Mouse (Mus musculus): ENCODE measurements around the gene Wdr45.

Gene Wdr45

DNA sequence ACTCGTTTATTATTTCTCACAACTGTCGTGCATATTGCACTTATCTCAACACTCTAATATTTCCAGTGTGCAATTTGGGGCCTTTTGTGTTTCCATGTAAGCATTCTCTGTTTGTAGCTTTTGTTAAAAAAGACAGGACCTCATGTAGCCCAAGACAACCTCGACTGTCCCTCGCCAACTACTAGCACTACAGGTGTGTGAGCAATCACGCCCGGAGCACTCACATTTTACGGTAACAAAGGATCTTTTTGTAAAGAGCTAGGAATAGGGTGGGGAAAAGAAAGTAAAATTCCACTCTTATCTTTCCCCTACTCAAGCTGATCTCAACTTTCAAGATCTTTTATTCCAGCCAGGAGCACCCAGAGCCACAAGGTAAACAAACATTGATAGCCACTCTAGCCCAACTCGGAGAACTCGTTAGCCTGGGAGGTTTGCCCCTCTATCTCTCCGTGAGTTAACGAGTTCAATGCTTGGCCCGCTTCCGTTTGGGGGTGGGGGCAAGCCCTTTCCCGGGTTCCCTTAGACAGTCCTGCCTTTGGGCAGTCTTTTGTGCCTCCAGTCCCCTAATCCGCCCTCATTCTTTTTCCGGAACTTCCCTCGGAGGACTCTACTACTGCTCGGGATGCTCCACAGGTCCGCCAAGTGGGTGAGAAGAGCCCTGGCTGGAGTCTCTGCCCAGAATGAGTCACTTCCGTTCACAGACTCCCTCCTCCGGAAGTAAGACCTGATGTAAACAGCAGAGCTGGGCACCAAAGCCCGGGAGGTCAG, 7.6 kb downstream of the Wdr45 start, which contains the start of gene Gm45208:
Gene Gm45208 (plus strand): TSS at position 732 of the 768 bp plus-strand sequence.
- DNase-seq: peak; percentile 70

DNA sequence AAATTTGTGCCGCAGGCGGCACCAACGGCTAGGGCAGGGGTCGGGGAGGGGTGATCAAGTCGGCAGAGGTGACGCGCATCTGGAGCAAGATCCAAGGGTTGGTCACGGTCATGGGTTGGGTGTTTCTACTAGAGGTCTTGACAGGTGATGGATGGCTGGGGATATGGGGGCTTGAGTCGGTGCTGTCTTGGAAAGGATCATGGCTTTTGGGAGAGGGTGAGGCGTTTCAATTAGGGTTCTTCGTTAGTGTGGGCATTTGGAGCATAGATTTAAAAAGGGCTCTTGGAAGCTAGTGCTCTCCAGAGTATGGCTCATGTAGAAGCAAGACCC, 8.1 kb downstream of the Wdr45 start:
- DNase-seq: no peak

DNA sequence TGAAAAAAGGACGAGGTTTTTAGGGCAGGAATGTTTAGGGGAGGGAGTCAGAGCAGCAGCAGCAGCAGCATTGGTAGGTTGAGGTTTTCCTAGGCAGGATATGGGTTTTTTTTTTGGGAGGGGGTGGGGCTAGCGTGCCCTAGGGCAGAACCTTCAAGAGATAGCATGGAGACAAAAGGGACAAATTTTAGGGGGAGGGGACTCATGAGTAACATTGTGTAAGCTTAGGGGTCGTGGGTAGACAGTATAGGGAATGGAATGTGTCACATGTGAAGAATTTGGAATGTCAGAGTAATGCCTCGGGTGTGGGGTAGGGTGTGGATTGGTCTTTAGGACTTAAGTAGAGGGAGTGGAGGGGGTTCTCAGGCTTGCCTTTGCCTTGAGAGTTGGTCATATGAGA, 8.6 kb downstream of the Wdr45 start:
- no peak for DNase-seq

DNA sequence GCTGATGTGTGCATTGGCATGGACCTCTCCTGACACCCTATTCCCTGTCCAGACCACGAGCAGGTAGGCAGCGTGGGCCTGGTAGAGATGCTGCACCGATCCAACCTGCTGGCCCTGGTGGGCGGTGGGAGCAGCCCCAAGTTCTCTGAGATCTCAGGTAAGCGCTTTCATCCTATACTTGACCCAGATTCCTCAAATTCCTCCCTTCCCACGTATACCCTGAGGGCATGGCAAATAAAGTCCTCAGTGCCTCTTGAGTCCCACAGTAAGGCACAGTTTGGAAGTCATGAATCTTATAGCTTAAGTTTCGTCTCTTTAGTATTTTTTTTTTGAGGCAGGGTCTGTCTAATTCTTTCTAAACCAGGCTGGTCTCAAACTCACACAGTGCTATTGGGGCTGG, 10.0 kb downstream of the Wdr45 start:
- DNase-seq: no peak

DNA sequence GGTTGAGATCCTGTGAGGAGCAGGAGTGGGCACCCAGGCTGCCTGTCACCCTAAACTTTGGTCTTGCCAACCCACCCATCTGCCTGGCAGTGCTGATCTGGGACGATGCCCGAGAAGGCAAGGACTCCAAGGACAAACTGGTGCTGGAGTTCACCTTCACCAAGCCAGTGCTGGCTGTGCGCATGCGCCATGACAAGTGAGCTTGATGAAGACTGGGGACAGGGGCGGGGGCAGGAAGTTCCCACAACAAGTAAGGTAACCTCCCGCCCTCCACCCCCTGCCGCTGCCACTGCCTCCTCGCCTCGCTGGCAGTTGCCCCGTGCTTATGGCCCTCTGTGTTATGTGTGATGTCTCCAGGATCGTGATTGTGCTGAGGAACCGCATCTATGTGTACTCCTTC, 11.7 kb downstream of the Wdr45 start:
- DNase-seq: no peak

DNA sequence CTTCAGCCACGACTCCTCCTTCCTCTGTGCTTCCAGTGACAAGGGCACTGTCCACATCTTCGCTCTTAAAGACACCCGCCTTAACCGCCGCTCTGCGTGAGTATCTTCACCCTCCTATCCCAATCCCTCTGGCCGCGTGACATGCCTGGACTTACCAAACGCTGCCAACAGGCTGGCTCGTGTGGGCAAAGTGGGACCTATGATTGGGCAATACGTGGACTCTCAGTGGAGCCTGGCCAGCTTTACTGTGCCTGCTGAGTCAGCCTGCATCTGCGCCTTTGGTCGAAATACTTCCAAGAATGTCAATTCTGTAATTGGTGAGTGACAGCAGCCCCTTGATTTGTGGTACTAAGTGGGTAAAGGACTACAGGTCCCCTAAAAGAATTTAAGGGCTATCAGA, 13.0 kb downstream of the Wdr45 start:
- no peak for DNase-seq

DNA sequence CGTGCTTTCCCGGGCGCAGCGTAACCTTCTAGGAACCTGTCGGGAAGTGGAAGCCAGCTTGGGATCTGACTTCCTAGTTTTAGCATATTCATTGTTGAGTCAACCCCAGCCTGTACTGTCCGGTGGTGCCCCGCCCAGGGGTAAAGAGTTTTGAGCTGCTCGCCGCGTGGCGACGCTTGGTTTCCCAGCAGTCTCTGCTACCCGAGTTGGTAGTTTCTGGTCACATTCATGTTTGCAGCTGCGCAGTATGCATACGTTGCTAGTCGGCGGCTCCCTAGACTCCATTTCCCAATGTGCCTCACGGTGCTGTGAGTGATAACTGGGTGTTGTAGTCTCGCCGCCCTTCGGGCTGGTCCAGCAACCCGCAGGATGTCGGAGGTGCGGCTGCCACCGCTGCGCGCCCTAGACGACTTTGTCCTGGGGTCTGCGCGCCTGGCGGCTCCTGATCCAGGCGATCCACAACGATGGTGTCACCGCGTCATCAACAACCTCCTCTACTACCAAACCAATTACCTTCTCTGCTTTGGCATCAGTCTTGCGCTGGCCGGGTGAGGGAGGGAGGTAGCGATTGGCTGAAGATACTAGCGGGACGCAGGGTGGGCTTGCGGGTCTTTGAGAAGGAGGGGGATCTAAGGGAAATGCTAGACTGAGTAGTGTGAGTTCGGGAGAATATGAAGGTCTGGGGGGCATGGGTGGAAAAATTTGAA, 14.2 kb downstream of the Wdr45 start, which contains the start of gene Praf2:
Gene Praf2 (plus strand): TSS at position 225 of the 707 bp plus-strand sequence.
- peak; percentile 72 for DNase-seq

DNA sequence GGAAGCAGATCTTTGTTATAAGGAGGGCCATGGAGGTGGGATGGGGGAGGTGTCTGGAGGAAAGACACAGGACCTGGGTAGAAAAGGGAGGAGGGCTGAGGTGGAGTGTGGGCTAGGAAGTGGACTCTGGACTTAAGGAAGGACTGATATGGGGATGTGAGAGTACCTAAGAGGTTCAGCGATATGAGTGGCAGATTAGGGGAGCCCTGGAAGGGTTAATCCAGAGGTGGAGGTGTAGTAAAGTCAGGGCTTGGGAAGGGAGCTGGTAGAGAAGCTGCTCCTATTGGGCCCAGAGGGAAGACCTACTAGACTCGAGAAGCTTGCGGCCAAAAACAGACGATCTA, 14.8 kb downstream of the Wdr45 start:
- no peak for DNase-seq

DNA sequence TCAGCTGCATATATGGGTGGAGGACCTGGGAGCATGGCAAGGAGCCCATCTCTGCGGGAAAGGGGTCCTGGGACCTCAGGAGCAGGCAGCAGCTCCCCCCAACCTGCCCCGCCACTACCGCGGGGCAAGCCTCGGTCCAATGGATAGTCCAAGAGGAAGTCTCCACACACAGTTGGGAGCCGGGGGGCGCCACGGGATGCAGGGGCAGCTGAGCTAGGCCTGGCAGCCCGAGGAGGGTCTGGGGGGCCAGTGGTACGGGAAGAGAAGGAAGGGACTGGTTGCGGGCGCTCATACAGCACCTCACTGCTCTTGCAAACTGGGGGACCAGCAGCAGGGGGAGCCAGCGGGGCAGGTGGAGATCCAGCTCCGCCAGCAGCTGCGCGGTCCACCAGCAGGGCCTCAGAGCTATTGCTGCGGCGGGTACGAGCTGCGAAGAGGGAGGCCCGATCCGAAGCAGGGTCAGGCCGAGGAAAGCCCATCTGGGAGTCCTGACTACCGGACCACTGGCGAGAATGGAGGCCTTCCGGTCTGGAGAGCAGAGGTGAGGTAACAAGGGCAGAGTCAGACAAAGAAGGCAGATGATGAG, 19.5 kb downstream of the Wdr45 start:
- peak; percentile 80 for DNase-seq

DNA sequence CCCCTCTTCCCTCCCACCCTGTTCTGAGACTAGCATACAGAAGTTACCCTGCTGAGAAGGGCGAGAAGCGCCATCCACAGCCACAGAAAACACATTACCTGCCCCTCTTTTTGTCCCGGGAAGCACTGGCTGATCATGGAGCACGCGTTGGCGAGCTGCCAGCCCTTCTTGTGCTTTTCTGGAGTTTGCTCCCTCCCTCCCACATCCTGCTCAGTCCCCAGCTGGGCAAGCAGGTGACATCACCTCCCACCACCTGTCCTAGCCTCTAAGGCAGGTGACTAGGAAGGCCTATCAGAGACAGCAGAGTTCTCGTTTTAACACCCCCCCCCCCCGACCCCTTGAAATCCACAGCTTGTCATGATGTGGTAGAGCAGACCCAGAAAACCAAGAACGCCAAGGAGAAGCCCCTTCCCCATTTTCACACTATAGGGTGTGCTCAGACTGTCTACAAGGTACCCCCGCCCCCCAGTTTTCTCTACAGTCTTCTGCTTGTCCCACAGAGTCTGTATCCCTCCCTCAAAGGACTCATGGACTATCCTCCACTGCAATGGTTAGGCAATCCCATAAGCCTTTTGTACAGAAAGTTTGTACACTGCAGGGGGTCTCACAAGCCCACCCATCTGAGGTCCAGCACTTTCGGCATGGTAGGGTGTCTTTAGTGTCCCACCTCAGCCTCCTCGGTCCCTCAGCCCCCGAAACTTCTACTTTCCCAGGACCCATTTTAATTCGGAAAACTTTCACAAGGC, 25.4 kb downstream of the Wdr45 start:
- DNase-seq: peak; percentile 51

DNA sequence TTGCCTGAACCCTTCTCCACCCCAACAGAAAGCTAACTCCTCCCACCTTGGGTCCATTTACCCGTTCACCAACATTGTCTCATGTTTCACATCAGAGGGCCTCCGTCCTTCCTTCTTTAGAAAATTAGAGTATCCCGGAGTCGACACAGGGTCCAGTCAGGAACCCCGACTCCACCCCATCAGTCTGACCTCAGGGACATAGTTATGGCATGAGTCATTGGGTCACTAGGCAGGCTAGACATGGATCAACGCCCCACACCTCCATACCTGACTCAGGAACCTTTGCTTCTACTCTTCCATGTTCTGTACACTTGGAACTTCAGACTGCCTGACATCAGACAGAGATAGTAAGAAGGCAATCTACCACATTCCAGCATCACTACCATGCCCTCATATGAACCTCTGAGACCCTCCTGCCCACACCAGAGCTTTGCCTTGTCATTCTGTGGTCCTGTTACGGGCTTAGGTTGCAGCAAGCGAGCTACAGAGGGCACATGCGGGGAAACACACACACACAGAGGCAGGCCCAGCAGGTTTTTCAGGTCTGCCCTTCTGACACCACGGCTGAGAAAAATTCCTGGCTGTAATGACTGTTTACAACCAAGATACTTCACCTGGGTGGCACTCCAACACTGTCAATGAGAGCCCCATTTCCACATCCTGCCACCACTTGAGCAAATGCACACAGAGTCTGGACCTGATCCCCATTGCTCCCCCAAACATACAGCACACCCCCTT, 26.1 kb downstream of the Wdr45 start:
- peak; percentile 34 for DNase-seq

DNA sequence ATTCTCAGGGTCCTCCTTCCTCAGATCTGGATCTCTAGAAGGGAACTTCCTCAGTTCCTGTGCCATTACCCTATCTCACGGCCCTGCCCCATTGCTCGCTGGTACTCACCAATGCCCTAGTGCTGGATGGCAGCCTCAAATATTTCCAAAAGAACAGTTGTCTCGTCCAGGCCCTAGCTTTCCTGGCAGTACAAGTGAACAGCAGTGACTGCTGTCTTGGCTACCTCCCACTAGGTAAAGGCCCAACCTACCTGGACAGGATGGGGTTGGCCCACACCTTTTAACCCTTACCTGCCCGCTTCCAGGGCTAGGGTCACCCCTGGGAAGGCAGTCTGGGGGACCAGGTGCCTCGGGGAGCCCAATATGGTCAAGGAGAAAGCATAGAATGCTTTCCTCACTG, 27.0 kb downstream of the Wdr45 start:
- DNase-seq: peak; percentile 20

DNA sequence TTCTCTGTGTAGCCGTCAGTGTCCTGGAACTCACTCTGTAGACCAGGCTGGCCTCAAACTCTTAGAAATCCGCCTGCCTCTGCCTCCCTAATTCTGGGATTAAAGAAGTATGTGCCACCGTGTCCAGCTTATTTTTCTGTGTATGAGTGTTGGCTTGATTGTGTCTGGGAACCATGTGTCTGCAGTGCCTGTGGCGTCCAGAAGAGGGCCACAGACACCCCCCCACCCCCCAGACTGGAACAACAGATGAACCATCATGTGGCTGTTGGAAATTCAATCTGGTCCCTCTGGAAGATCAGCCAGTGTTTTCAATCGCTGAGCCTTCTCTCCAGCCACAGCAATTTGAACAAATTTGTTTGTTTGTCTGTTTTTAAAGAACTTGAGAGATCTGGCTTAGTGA, 29.3 kb downstream of the Wdr45 start:
- no peak for DNase-seq

DNA sequence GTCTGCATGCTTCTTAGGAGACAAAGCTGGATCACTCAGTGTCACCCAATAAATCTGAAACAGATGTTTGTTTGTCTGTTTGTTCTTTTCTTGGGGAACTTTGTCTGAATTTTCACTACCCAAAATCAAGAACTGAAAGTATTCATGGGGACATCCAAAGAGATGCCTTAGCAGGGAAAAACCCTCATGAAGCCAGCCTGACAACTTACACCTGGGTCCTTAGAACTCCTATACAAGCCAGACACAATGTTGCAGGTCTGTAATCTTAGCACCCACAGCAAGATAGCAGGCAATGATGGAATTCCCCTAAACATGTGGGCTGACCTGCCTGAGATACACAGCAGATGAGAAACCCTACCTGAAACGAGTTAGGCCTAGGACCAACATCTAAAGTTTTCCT, 30.8 kb downstream of the Wdr45 start:
- DNase-seq: no peak

DNA sequence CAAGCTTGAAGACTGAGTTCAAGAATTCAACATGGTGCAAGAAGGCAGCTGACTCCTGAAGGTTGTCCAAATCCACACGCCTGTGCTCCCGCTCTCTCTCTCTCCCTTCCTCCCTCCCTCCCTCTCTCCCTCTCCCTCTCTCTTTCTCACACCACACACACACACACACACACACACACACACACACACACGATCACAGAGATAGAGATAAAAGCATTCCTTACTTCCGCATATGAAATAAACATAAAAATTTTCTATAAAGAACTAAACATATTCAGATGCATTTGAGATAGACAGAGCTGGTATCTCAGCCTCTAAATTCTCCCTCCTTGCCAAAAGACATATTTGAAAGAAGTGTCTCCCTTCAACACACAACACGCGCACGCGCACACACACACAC, 31.3 kb downstream of the Wdr45 start:
- DNase-seq: no peak

DNA sequence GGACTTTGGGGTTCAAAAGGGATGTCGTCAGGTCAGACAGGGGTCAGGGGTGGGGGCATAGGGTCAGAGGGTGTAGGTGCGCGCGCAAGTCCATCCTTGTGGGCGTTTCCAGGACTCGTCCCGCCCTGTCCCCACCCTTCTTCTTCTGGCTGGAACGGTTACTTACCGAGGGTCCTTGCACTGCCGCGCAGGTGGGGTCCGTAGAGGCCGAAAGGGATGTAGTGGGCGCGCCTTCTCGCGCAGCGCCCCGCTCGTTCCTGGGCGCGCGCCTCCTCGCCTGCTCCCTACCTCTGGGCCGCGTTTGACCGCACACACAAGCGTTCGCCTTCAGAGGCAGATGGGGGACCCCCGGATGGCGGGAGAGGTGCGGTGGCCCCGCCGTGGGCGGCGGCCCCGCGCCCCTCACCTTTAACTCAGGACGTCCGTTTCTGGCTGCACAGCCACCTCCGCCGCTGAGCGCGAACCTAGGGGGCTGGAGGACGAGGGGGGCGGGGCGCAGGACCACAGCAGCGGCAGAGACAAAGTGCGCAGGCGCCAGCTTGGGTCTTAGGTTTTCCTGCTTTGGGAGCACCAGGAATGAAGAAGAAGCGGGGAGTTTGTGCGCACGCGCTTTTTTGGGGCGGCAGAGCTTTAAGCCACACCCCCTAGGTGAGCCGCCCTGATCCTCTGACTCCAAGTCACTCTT, 36.4 kb downstream of the Wdr45 start, which contains the start of gene Ccdc120:
Gene Ccdc120 (minus strand): TSS at position 474 of the 685 bp plus-strand sequence.
- DNase-seq: peak; percentile 66

DNA sequence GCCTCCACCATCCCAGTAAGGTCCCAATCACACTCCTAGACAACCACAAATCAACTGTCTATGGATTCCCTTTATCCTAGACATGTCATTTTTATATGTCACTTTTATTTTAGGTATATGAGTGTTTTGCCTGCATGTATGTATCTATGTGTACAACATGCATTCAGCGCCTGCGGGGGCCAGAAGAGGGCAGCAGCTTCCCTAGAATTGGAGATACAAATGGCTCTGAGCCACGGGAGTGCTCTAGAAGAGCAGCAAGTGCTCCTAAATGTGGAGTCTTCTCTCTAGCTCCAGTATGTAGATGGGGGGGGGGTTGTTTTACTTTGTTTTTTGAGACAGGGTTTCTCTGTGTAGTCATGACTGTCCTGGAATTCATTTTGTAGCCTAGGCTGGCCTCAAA, 39.5 kb downstream of the Wdr45 start:
- peak; percentile 41 for DNase-seq

DNA sequence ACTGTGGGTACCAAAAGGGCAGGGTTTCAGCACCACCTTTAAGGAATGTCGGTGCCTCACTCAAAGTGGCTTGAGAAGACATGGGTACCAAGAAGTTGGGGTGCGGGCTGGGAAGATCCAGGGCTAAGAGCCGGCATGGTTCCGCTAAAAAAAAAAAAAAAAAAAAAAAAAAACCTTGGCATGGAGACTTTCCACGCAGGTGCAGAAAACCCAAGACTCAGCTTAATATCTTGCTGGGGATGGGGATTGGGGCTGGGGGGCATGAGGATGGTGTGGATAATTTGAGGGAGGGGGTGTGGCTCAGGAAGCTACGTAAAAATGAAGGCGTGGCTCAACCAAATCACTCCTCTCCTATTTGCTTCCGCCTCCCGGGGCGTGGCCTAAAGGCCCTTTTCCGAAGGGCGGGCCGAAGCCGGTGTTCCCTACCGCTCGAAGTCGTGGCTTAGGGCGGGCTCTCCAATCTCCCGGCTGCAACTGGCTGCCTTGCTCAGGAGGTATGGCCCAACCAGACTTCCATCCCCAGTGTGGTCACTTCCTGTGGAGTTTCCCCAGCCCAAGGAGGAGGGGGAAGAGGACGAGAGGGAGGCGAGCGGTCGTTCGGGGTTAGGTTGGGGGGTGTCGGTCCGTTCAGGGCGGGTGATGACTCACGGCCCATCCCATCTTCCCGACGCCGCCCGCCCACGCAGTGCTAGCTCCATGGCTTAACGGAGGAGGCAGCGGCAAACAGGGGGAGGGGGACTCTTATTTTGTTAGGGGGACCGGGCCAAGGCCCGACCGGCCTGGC, 48.2 kb downstream of the Wdr45 start, which contains the start of gene Tfe3:
Gene Tfe3 (plus strand): TSS at position 424 of the 784 bp plus-strand sequence.
- peak; percentile 88 for DNase-seq

DNA sequence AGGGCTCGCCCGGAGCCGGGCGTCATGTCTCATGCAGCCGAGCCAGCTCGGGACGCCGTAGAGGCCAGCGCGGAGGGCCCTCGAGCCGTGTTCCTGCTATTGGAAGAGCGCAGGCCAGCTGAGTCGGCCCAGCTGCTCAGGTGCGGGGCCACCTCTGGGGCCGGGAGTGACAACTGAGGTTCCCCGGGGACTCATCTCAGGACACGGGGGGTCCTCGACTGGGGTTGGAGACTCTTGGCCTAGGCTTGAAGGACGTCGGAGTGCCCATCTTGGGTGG, 48.7 kb downstream of the Wdr45 start:
- no peak for DNase-seq

DNA sequence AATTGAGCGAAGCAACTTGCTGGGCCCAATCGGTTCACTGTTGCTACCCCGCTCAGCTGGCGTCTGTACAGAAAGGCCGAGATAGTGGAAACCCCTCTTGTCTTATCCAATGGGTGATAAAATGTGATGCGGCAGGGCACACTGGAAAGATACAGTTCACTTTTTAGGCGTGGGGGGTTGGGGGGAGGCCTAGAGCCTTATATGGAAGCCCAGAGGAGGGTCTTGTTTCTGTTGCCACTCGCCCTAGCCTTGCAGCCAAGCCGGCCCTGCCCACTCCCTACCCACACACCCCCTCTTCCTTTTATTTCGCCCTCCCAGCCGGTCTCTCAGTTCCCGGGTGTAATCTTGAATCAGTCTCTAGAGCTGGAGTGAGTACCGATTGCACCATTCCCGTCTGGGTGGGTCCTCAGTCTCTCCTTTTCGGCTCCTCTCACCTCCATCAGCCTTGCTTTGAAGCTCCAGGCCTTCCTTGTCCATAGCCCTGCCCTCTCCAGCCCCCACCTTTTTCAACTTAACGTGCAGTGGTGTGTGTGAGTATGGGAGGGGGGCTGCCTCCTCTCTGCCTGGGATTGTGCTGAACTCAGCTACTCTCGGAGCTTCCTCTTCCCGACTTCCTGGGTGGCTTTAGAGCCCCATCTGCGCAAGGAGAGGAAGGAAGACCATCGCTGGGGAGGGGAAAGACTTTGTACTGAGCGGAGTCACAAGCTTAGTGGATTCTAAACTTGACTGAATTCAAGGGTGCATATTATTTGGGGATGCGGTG, 49.7 kb downstream of the Wdr45 start:
- DNase-seq: peak; percentile 35
